Mouse (Mus musculus): ENCODE results near the gene Ltbp4.

DNA sequence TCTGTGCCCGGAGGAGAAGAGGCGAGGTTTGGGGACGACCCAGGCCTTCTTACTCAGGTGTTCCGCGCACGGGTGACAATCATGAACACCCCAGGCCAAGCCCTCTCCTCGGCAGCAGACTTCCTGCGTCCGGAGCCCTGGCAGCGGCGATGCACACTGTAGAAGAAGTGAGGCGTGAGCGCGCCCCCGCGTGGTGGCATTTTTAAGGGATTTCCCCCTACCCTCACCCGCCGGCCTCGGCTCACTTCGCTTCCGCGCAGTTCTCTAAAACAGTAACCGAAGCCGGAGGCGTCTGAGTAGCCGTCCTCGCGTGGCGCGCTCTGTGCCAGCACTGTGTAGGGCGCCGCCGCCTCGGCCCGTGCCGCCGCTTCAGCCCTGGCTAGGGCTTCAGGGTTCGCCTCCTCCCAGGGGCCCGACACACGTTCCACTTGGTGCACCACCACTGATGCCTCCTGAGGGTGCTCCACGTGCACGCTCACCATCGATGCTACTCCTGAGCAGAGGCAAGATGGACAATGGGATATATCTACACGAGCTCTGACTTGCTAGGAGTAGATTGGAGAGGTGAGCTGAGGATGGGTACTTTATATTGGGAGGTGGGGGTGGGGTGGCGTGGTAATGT, 8.1 kb downstream of the Ltbp4 start:
- no peak for TF ChIP-seq HCFC1 (IDR thresholded peaks at IDR 0.05; ENCODE audit: borderline replicate concordance, insufficient read depth, low read length)
- TF ChIP-seq CHD2 (IDR thresholded peaks at IDR 0.05; ENCODE audit: low read depth, low read length) = no peak
- TF ChIP-seq MAFK (IDR thresholded peaks at IDR 0.05; ENCODE audit: insufficient read depth, low read depth, low read length) = no peak
- TF ChIP-seq ZNF384 (IDR thresholded peaks at IDR 0.05; ENCODE audit: low read depth, low read length) = no peak

All from ES-E14 (cell line).